Comparison of ENCODE assay signal across 8 mouse cellular contexts in the genomic region with DNA sequence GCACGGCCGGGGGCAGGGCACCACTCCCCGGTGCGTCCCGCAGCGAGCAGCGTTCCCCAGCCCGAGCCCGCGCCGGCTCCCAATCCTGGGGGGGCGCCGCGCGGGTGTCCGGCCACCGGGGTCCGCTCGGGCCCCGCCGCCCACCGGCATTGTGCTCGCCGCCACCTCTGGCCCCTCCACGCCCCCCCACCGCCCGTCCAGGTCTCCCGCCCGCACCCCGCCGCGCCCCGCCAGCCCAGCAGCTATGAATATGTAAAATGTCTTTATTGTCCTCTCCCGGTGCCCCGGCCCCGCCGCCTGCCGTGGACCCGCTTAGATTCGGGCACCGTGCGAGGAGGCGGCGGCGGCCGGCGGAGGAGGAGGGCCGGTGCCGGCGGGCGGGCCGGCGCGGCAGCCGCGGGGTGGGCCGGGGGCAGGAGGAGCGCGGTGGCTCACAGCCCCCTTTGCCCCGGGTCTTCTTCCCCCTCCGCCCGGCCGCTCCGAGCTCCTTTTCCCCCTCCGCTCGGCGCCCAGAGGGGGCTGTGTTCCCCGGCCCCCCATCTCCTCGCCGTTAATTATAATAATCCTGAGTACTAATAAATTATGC. TPM values are rescaled to one million over a fixed set of nuclear protein-coding genes. Genes with fewer than 3 reads are reported as not detected.
DNase-seq lines count a peak whose midpoint lies in the region; ATAC-seq and TF ChIP-seq lines count a peak whose summit lies in the region.

No protein-coding gene starts in this region.

- no peak for TF ChIP-seq CTCF in C2C12 (IDR thresholded peaks at IDR 0.05; ENCODE audit: control insufficient read depth, insufficient read depth, insufficient read length)
- no peak for TF ChIP-seq CTCF in bone marrow, adult 2 months (IDR thresholded peaks at IDR 0.05; ENCODE audit: control insufficient read depth, insufficient read depth, low read length)
- TF ChIP-seq CTCF in liver, embryonic 14.5 days (IDR thresholded peaks at IDR 0.05; ENCODE audit: low read depth), result no peak

- H3K4me3 ChIP-seq in C2C12 (ENCODE audit: insufficient read depth, poor library complexity, severe bottlenecking), result peak overlapping the region; percentile 66
- H3K4me3 ChIP-seq in bone marrow, adult 2 months (replicated peaks; ENCODE audit: control insufficient read depth, low read depth, low read length), result peak overlapping the region; percentile 67
- H3K4me3 ChIP-seq in hindbrain, embryonic 13.5 days, result peak overlapping the region; percentile 99
- peak overlapping the region; percentile 57 to 74 for H3K4me3 ChIP-seq in liver, embryonic 14.5 days (ENCODE audit: insufficient read depth in 1 of 2, low read depth in 2 of 2, low read length in 2 of 2)
- peak overlapping the region; percentile 96 for H3K4me3 ChIP-seq in neural tube, embryonic 14.5 days (ENCODE audit: low read depth, low read length)

- H3K4me2 ChIP-seq in hindbrain, embryonic 13.5 days, result peak overlapping the region; percentile 79
- H3K4me2 ChIP-seq in liver, embryonic 14.5 days (ENCODE audit: low read depth), result peak overlapping the region; percentile 92
- H3K4me2 ChIP-seq in neural tube, embryonic 14.5 days (ENCODE audit: low read depth, low read length), result peak overlapping the region; percentile 81

- H3ac ChIP-seq in C2C12 (ENCODE audit: control insufficient read depth, insufficient read length, low read depth), result peak overlapping the region; percentile 91

- peaks cover 45% of the 10 kb centered on the region for H3K79me3 ChIP-seq in C2C12 (ENCODE audit: low read depth)

- TF ChIP-seq EP300 in liver, embryonic 14.5 days (IDR thresholded peaks at IDR 0.05; ENCODE audit: low read depth), result no peak

- no peaks in the 10 kb centered on the region for H3K9me3 ChIP-seq in hindbrain, embryonic 13.5 days
- H3K9me3 ChIP-seq in liver, embryonic 14.5 days (ENCODE audit: control insufficient read depth, low read length), result no peaks in the 10 kb centered on the region
- H3K9me3 ChIP-seq in neural tube, embryonic 14.5 days (ENCODE audit: control insufficient read depth, low read length), result no peaks in the 10 kb centered on the region

- peak; percentile 55 for ATAC-seq in hindbrain, embryonic 13.5 days (ENCODE audit: low FRiP score)
- peak; percentile 50 for ATAC-seq in liver, embryonic 14.5 days (ENCODE audit: insufficient read depth)
- peak; percentile 42 for ATAC-seq in neural tube, embryonic 14.5 days (ENCODE audit: low read depth)

- peak overlapping the region; percentile 99 for H3K9ac ChIP-seq in hindbrain, embryonic 13.5 days
- peak overlapping the region; percentile 84 for H3K9ac ChIP-seq in liver, embryonic 14.5 days (replicated peaks)
- H3K9ac ChIP-seq in neural tube, embryonic 14.5 days (replicated peaks; ENCODE audit: low read depth, low read length), result peak overlapping the region; percentile 98

- 1% methylated on average over 65 of the region's 70 CpGs for WGBS in bone marrow, adult 2 months
- WGBS in hindbrain, embryonic 13.5 days, result under 1% methylated on average over 34 of the region's 70 CpGs
- WGBS in liver, embryonic 14.5 days (ENCODE audit: insufficient replicate concordance), result under 1% methylated on average over 61 of the region's 70 CpGs
- WGBS in neural tube, embryonic 14.5 days, result under 1% methylated on average over 48 of the region's 70 CpGs

- no peak for TF ChIP-seq POLR2A in bone marrow, adult 2 months (IDR thresholded peaks at IDR 0.05; ENCODE audit: borderline replicate concordance, control insufficient read depth, low read depth, low read length)

- peaks cover under 1% of the 10 kb centered on the region; the same call in 1 of the 2 replicates for H3K4me1 ChIP-seq in bone marrow, adult 2 months (ENCODE audit: control insufficient read depth, insufficient read depth, low read length)
- peaks cover 25% of the 10 kb centered on the region for H3K4me1 ChIP-seq in hindbrain, embryonic 13.5 days (replicated peaks)
- H3K4me1 ChIP-seq in liver, embryonic 14.5 days (replicated peaks; ENCODE audit: control insufficient read depth in 2 of 2, insufficient read depth in 2 of 2, low read length in 1 of 2), result peaks cover 5 to 17% of the 10 kb centered on the region in 2 experiments
- H3K4me1 ChIP-seq in neural tube, embryonic 14.5 days (ENCODE audit: control insufficient read depth, insufficient read depth, low read length), result peaks cover 13% of the 10 kb centered on the region; the same call in 1 of the 2 replicates

- H3K79me2 ChIP-seq in C2C12 (ENCODE audit: control insufficient read depth, insufficient read depth), result peaks cover 50% of the 10 kb centered on the region

- H3K27ac ChIP-seq in bone marrow, adult 2 months (ENCODE audit: control insufficient read depth, insufficient read depth, low read depth, low read length, poor library complexity), result peak overlapping the region; percentile 92
- H3K27ac ChIP-seq in hindbrain, embryonic 13.5 days, result peak overlapping the region; percentile 97
- H3K27ac ChIP-seq in liver, embryonic 14.5 days, result peak overlapping the region; percentile 71
- H3K27ac ChIP-seq in neural tube, embryonic 14.5 days (ENCODE audit: low read depth, low read length), result peak overlapping the region; percentile 94

- H3K36me3 ChIP-seq in C2C12 (ENCODE audit: control insufficient read depth, insufficient read depth), result no peaks in the 10 kb centered on the region
- no peaks in the 10 kb centered on the region for H3K36me3 ChIP-seq in hindbrain, embryonic 13.5 days
- no peaks in the 10 kb centered on the region for H3K36me3 ChIP-seq in liver, embryonic 14.5 days (replicated peaks; ENCODE audit: control insufficient read depth, insufficient read depth, low read depth)
- H3K36me3 ChIP-seq in neural tube, embryonic 14.5 days (ENCODE audit: control insufficient read depth, insufficient read depth, low read length), result no peaks in the 10 kb centered on the region

- peak; percentile 36 for DNase-seq in gastrocnemius, postnatal 14 days
- no peak for DNase-seq in gastrocnemius, adult 8-10 months (ENCODE audit: low spot score in 2 of 2)
- peak in 1 of 3 experiments; percentile 16 for DNase-seq in liver, embryonic 14.5 days (ENCODE audit: low read depth in 3 of 3, low spot score in 3 of 3)
- no peak for DNase-seq in cerebellum, adult 11-12 months

- intact Hi-C loops in gastrocnemius, postnatal 14 days (cut with DNase I; ENCODE audit: low total_unique reads), result loop anchor here (2.0 kb wide), 1 partner anchor 153 kb away; no protein-coding TSS in a partner anchor

- no peaks in the 10 kb centered on the region for H3K27me3 ChIP-seq in C2C12 (ENCODE audit: control insufficient read depth, insufficient read depth, insufficient read length)
- H3K27me3 ChIP-seq in hindbrain, embryonic 13.5 days, result no peaks in the 10 kb centered on the region
- H3K27me3 ChIP-seq in liver, embryonic 14.5 days (ENCODE audit: control insufficient read depth, insufficient read depth, low read length), result no peaks in the 10 kb centered on the region
- H3K27me3 ChIP-seq in neural tube, embryonic 14.5 days (ENCODE audit: control insufficient read depth, insufficient read depth, low read length), result no peaks in the 10 kb centered on the region

TF ChIP-seq in C2C12, 6 proteins besides CTCF, POLR2A, EP300 and RAD21:
- TF ChIP-seq FOSL1 (IDR thresholded peaks at IDR 0.05; ENCODE audit: insufficient read depth, low read length, poor library complexity, severe bottlenecking), result no peak
- no peak for TF ChIP-seq MYOD1 (IDR thresholded peaks at IDR 0.05; ENCODE audit: control insufficient read depth, insufficient read length, low read depth)
- TF ChIP-seq CEBPB (IDR thresholded peaks at IDR 0.05; ENCODE audit: low read depth), result no peak

RNA-seq across cellular contexts. Expression of gene Pou2f1, which starts 0.5 kb away (rescaled TPM):
- total RNA-seq in gastrocnemius, postnatal 14 days (2021), result 1 to 10 TPM; 6.3 to 6.7 TPM
- total RNA-seq in gastrocnemius, adult 8-10 months (2022), result 1 to 10 TPM; 7.4 to 8.9 (median 7.9) TPM
- polyA plus RNA-seq in C2C12 (2012; fragmentation: generic; extraction: Trizol), result 3.2 TPM
- polyA plus RNA-seq in bone marrow, adult 2 months (2011; ENCODE audit: insufficient read depth, insufficient read length, low replicate concordance, missing spikeins), result 7.2 and 9.1 TPM in 2 replicates
- polyA plus RNA-seq in hindbrain, embryonic 13.5 days (2015; fragmentation: Nextera tagmentation; extraction: Ambion mirVana), result 21.0 and 22.2 TPM in 2 replicates
- polyA plus RNA-seq in liver, embryonic 14.5 days (2012; rRNA removed), result 1.6 and 1.9 TPM in 2 replicates
- polyA plus RNA-seq in liver, embryonic 14.5 days (2014; fragmentation: Nextera tagmentation; extraction: Ambion mirVana), result 3.9 and 4.2 TPM in 2 replicates
- polyA plus RNA-seq in neural tube, embryonic 14.5 days (2014; fragmentation: Nextera tagmentation; extraction: Ambion mirVana), result 19.6 and 20.9 TPM in 2 replicates
